Mouse (Mus musculus) liver, adult 2 months (tissue): ENCODE results near the gene Iqsec2.

Experiments
- CTCF ChIP-seq: fragments of 200-500 bp; IDR thresholded peaks from 2 replicates; pipeline ENCODE4 v1.5.1; 2011; ENCODE audit warnings: low read depth, low read length, control low read depth
- POLR2A ChIP-seq: fragments of 200-500 bp; IDR thresholded peaks from 2 replicates; pipeline ENCODE4 v1.6.1; 2011; ENCODE audit warnings: low read length, control low read depth; ENCODE audit not compliant: insufficient read depth; ENCODE audit errors: extremely low read depth

GRCm38 (mm10) chrX:152201737-152202421 is 57.8 kb downstream of the Iqsec2 start:
- no peak for TF ChIP-seq POLR2A
- no peak for TF ChIP-seq CTCF
